Mouse (Mus musculus): Measurements from ENCODE around the gene Krt75. TPM values are rescaled to one million over a fixed set of nuclear protein-coding genes. Genes with fewer than 3 reads are reported as not detected.
"Not testable (repeated sequence)": the region's sequence is repeated elsewhere in the genome, so short reads cannot be mapped to it uniquely, and the experiment has no call there.

Krt75 gene
- polyA plus RNA-seq, 1 experiment = not detected

- no peak within 1 kb of the TSS for H3K4me3 ChIP-seq (ENCODE audit: insufficient read depth, low read depth, low read length)
- H3K27ac ChIP-seq (ENCODE audit: insufficient read depth, low read depth, low read length) = no peak within 1 kb of the TSS
- TF ChIP-seq CTCF (IDR thresholded peaks at IDR 0.05; ENCODE audit: insufficient read depth, low read depth, low read length) = no peak
- TF ChIP-seq POLR2A (IDR thresholded peaks at IDR 0.05; ENCODE audit: insufficient read depth, low read depth, low read length) = no peak
- WGBS = 88% methylated on average over 7 of the region's 7 CpGs
- H3K4me1 ChIP-seq (ENCODE audit: control insufficient read depth, insufficient read depth, low read length) = peaks cover 8% of the 10 kb centered on the region
These were observed 41.0 kb downstream of the Krt75 start, which contains the start of gene Krt84 for GRCm38 (mm10) chr15:101532720-101533119. Gene Krt84, minus strand, starts transcription at chr15:101532820.

- Histone ChIP-seq H3K4me3 (ENCODE audit: insufficient read depth, low read depth, low read length) (no peak overlapping the region), H3K4me1 (ENCODE audit: control insufficient read depth, insufficient read depth, low read length) (no peaks in the 10 kb centered on the region), H3K27ac (ENCODE audit: insufficient read depth, low read depth, low read length) (no peak overlapping the region)
- 91% methylated on average over 4 of the region's 4 CpGs for WGBS
- TF ChIP-seq POLR2A (IDR thresholded peaks at IDR 0.05; ENCODE audit: insufficient read depth, low read depth, low read length) (no peak), CTCF (IDR thresholded peaks at IDR 0.05; ENCODE audit: insufficient read depth, low read depth, low read length) (no peak)
These were observed 51.0 kb downstream of the Krt75 start for GRCm38 (mm10) chr15:101522556-101523232.

DNA sequence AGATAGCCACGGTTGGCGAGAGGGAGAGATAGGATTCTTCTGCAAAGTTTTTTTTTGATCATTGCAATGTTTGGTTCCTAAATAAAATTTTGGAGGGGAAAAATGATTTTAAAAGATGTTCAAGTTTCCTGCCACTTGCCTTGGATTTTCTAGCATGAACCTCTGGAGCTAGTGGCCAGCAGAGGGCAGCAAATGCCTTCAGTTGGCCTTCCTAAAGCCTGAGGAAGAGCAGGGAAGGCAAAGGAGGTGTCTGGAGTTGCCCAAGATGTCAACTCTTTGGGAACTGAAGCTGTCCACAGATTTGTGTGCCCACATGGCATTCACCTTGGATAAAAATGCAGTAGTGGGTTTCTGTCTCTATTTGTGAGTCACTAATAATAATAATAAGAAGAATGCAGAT lies 53.9 kb downstream of the Krt75 start:
- TF ChIP-seq POLR2A (IDR thresholded peaks at IDR 0.05; ENCODE audit: insufficient read depth, low read depth, low read length) = no peak
- peak; percentile 71 for TF ChIP-seq CTCF (IDR thresholded peaks at IDR 0.05; ENCODE audit: insufficient read depth, low read depth, low read length)
- no peak overlapping the region for H3K4me3 ChIP-seq (ENCODE audit: insufficient read depth, low read depth, low read length)
- WGBS = 10% methylated on average over 2 of the region's 2 CpGs
- H3K4me1 ChIP-seq (ENCODE audit: control insufficient read depth, insufficient read depth, low read length) = no peaks in the 10 kb centered on the region
- H3K27ac ChIP-seq (ENCODE audit: insufficient read depth, low read depth, low read length) = no peak overlapping the region

GRCm38 (mm10) chr15:101517161-101517560 lies 56.5 kb downstream of the Krt75 start, which contains the start of gene Gm49425:
Gene Gm49425, minus strand, starts transcription at chr15:101517261.
- not testable (repeated sequence) for H3K4me3 ChIP-seq (ENCODE audit: insufficient read depth, low read depth, low read length); H3K4me1 ChIP-seq (ENCODE audit: control insufficient read depth, insufficient read depth, low read length); H3K27ac ChIP-seq (ENCODE audit: insufficient read depth, low read depth, low read length)
- WGBS = 88% methylated on average over 2 of the region's 2 CpGs

Other genes with a start within 250 kb of the Krt75 start
- not detected in 2 replicates for gene Krt80, start 203.7 kb downstream of the Krt75 start, polyA plus RNA-seq (2012; ENCODE audit: insufficient read depth, insufficient read length, low replicate concordance, missing spikeins)
- gene Krt7, start 162.9 kb downstream of the Krt75 start, polyA plus RNA-seq (2012; ENCODE audit: insufficient read depth, insufficient read length, low replicate concordance, missing spikeins) = not detected in 2 replicates
- not detected in 2 replicates for gene Krt87, start 135.1 kb downstream of the Krt75 start, polyA plus RNA-seq (2012; ENCODE audit: insufficient read depth, insufficient read length, low replicate concordance, missing spikeins)
- not detected in 2 replicates for gene Krt88, start 126.2 kb downstream of the Krt75 start, polyA plus RNA-seq (2012; ENCODE audit: insufficient read depth, insufficient read length, low replicate concordance, missing spikeins)
- not detected in 2 replicates for gene Krt81, start 110.2 kb downstream of the Krt75 start, polyA plus RNA-seq (2012; ENCODE audit: insufficient read depth, insufficient read length, low replicate concordance, missing spikeins)
- not detected in 2 replicates for gene Krt86, start 100.4 kb downstream of the Krt75 start, polyA plus RNA-seq (2012; ENCODE audit: insufficient read depth, insufficient read length, low replicate concordance, missing spikeins)
- gene Krt83, start 82.4 kb downstream of the Krt75 start, polyA plus RNA-seq (2012; ENCODE audit: insufficient read depth, insufficient read length, low replicate concordance, missing spikeins) = not detected in 2 replicates
- not detected in 2 replicates for gene Gm49425, start 56.6 kb downstream of the Krt75 start, polyA plus RNA-seq (2012; ENCODE audit: insufficient read depth, insufficient read length, low replicate concordance, missing spikeins)
- gene Krt84, start 41.1 kb downstream of the Krt75 start, polyA plus RNA-seq (2012; ENCODE audit: insufficient read depth, insufficient read length, low replicate concordance, missing spikeins) = not detected in 2 replicates
- gene Krt82, start 23.2 kb downstream of the Krt75 start, polyA plus RNA-seq (2012; ENCODE audit: insufficient read depth, insufficient read length, low replicate concordance, missing spikeins) = not detected in 2 replicates
- gene Krt90, start 11.0 kb downstream of the Krt75 start, polyA plus RNA-seq (2012; ENCODE audit: insufficient read depth, insufficient read length, low replicate concordance, missing spikeins) = not detected in 2 replicates
- gene Gm5414, start 54.3 kb upstream of the Krt75 start, polyA plus RNA-seq (2012; ENCODE audit: insufficient read depth, insufficient read length, low replicate concordance, missing spikeins) = not detected in 2 replicates
- gene Gm5478, start 73.5 kb upstream of the Krt75 start, polyA plus RNA-seq (2012; ENCODE audit: insufficient read depth, insufficient read length, low replicate concordance, missing spikeins) = not detected in 2 replicates
- not detected in 2 replicates for gene Krt6b, start 106.4 kb upstream of the Krt75 start, polyA plus RNA-seq (2012; ENCODE audit: insufficient read depth, insufficient read length, low replicate concordance, missing spikeins)
- gene Krt6a, start 120.4 kb upstream of the Krt75 start, polyA plus RNA-seq (2012; ENCODE audit: insufficient read depth, insufficient read length, low replicate concordance, missing spikeins) = not detected in 2 replicates
- gene Krt5, start 139.0 kb upstream of the Krt75 start, polyA plus RNA-seq (2012; ENCODE audit: insufficient read depth, insufficient read length, low replicate concordance, missing spikeins) = not detected in 2 replicates
- not detected in 2 replicates for gene Krt71, start 169.2 kb upstream of the Krt75 start, polyA plus RNA-seq (2012; ENCODE audit: insufficient read depth, insufficient read length, low replicate concordance, missing spikeins)
- not detected in 2 replicates for gene Krt72, start 212.6 kb upstream of the Krt75 start, polyA plus RNA-seq (2012; ENCODE audit: insufficient read depth, insufficient read length, low replicate concordance, missing spikeins)
- not detected in 2 replicates for gene Krt73, start 228.4 kb upstream of the Krt75 start, polyA plus RNA-seq (2012; ENCODE audit: insufficient read depth, insufficient read length, low replicate concordance, missing spikeins)
- not detected in 2 replicates for gene Krt2, start 244.3 kb upstream of the Krt75 start, polyA plus RNA-seq (2012; ENCODE audit: insufficient read depth, insufficient read length, low replicate concordance, missing spikeins)